In the genomic region with DNA sequence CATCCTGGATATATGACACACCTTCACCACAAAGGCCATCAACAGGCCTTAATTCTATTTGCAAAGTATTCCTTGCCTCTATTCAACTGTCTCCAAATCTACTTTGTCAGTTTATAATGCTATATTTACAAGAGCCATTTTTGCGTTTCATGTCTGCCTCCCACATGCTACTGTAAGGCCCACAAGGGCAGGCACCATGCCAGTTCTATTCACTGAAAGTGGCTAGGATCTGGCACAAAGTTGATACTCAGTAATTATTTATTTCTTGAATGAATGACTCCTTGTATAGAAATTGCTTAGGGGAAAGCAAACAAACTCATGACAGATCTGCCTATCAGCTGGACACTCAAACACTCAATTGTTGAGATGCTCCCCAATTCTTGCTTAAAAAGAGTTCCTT, we compare ENCODE assay signal across 10 mouse cellular contexts.
DNase-seq lines count a peak whose midpoint lies in the region; ATAC-seq and TF ChIP-seq lines count a peak whose summit lies in the region.
"Had no signal": no experiment of that assay in that cellular context is flagged by ENCODE, and none has a peak within 500 bp of the region (broad histone marks: within the 10 kb centered on the region; RNA-seq: fewer than 3 reads in every experiment).

No protein-coding gene starts in this region.

- H3K9ac ChIP-seq in heart, embryonic 13.5 days = no peak overlapping the region
- H3K9ac ChIP-seq in lung, postnatal 0 days (replicated peaks; ENCODE audit: low read depth) = no peak overlapping the region
- H3K9ac ChIP-seq: lung, embryonic 15.5 days had no signal

- H3K27ac ChIP-seq in heart, embryonic 13.5 days (replicated peaks) = no peak overlapping the region
- H3K27ac ChIP-seq in lung, postnatal 0 days (ENCODE audit: low read length) = no peak overlapping the region
- H3K27ac ChIP-seq: lung, embryonic 15.5 days had no signal

- peaks cover 73% of the 10 kb centered on the region for H3K4me1 ChIP-seq in heart, embryonic 13.5 days
- H3K4me1 ChIP-seq in lung, postnatal 0 days (ENCODE audit: insufficient read depth, low read depth, low read length) = peaks cover 33% of the 10 kb centered on the region; the same call in 1 of the 2 replicates

- no peak for TF ChIP-seq EP300 in lung, postnatal 0 days (IDR thresholded peaks at IDR 0.05)

- H3K9me3 ChIP-seq in heart, embryonic 13.5 days = no peaks in the 10 kb centered on the region
- H3K9me3 ChIP-seq in lung, postnatal 0 days (ENCODE audit: low read length) = no peaks in the 10 kb centered on the region
- H3K9me3 ChIP-seq: lung, embryonic 15.5 days had no signal

- H3K4me2 ChIP-seq in heart, embryonic 13.5 days = peak overlapping the region; percentile 79
- no peak overlapping the region for H3K4me2 ChIP-seq in lung, postnatal 0 days (replicated peaks; ENCODE audit: low read depth, low read length)
- H3K4me2 ChIP-seq: lung, embryonic 15.5 days had no signal

- peaks cover 53% of the 10 kb centered on the region for H3K36me3 ChIP-seq in heart, embryonic 13.5 days
- H3K36me3 ChIP-seq in lung, postnatal 0 days (ENCODE audit: insufficient read depth, low read length) = peaks cover 2% of the 10 kb centered on the region; the same call in 1 of the 2 replicates

- WGBS in heart, embryonic 13.5 days = 46% methylated on average over 1 of the region's 1 CpGs
- 9% methylated on average over 1 of the region's 1 CpGs for WGBS in lung, postnatal 0 days

- TF ChIP-seq CTCF in lung, postnatal 0 days (IDR thresholded peaks at IDR 0.05) = no peak

- intact Hi-C loops in heart, postnatal 25 days (cut with DNase I) = no loop called here

- no peak for ATAC-seq in heart, embryonic 13.5 days (ENCODE audit: extremely low read depth, insufficient number of reproducible peaks, low FRiP score, low TSS enrichment)
- no peak for ATAC-seq in lung, postnatal 0 days

- no peak for DNase-seq in heart, postnatal 25 days (ENCODE audit: low spot score)
- DNase-seq in lung, postnatal 10 days = peak; percentile 68
- DNase-seq in lung, postnatal 0 days (ENCODE audit: low spot score) = no peak
- DNase-seq in heart, postnatal 4 days = peak; percentile 66
- peak; percentile 40 to 49 for DNase-seq in lung, postnatal 4 days
- DNase-seq in MN1 (ENCODE audit: low spot score) = no peak
- DNase-seq: cerebellum, adult 9-10 months had no signal

- H3K27me3 ChIP-seq in heart, embryonic 13.5 days (replicated peaks) = no peaks in the 10 kb centered on the region
- H3K27me3 ChIP-seq in lung, postnatal 0 days (replicated peaks; ENCODE audit: insufficient read depth, low read length) = no peaks in the 10 kb centered on the region
- H3K27me3 ChIP-seq: lung, embryonic 15.5 days had no signal

- no peak overlapping the region for H3K4me3 ChIP-seq in heart, embryonic 13.5 days
- no peak overlapping the region for H3K4me3 ChIP-seq in lung, postnatal 0 days (ENCODE audit: low read depth, low read length)
- H3K4me3 ChIP-seq: erythroblast, embryonic 14.5 days; lung, embryonic 15.5 days had no signal

Comparison
In these comparisons a context has a peak if more than half of its experiments do, and no peak if none do; other contexts are left out.
1. DNase-seq: peak in lung, postnatal 10 days (single experiment), heart, postnatal 4 days (single experiment) and lung, postnatal 4 days (2 of 2); none in heart, postnatal 25 days (single experiment), lung, postnatal 0 days (single experiment) and MN1 (single experiment).